Mouse (Mus musculus): Measurements from ENCODE around the gene Xylt1.

The Xylt1 gene

GRCm38 (mm10) chr7:117699343-117699985 is 318.7 kb downstream of the Xylt1 start:
- peak; percentile 59 to 70 for DNase-seq (ENCODE audit: low spot score in 2 of 2)

DNA sequence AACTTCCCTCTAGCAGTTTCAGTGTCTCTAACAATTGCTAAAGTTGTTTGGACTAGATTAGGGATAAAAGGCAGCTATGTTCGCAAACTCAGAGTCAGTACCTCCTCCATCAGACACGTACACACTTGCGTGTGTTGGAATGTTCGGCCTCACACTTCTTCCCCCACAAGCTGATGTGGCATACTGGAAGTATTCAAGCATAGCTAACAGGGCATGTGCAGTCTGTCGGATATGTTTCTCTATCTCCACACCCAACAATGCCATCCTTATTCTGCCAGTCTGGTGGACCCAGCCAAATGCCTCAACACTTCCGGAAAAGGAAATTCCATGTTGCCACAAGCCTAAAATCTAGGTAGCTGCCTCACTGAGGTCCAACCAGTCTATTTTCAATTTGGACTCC is 319.3 kb downstream of the Xylt1 start:
- no peak for DNase-seq (ENCODE audit: low spot score in 2 of 2)

GRCm38 (mm10) chr7:117709901-117710607 is 329.3 kb downstream of the Xylt1 start:
- DNase-seq (ENCODE audit: low spot score in 2 of 2) = no peak

- DNase-seq (ENCODE audit: low spot score in 2 of 2) = no peak
Measured at GRCm38 (mm10) chr7:117716876-117717408, 336.2 kb downstream of the Xylt1 start.

DNA sequence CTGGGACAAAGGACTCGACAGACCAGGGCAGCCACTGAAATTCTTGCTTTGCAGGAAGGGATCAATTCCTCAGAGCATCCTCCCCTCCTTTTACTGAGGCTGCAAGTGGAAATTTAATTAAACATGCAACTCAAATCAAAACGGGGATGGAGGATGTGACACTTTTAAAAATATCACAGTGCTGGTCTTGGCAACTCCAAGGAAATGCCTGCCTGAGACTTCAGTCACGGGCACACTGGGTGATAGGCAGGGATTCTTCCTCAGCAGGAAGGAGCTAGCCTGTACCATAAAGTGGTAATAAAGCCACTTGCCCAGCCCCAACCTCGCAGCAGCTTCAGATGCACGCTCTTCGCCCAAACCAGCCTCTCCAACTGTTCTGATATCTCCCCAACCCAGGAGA is 339.6 kb downstream of the Xylt1 start:
- no peak for DNase-seq (ENCODE audit: low spot score in 2 of 2)
